Mouse (Mus musculus) liver, adult 2 months (tissue): ENCODE measurements around the gene Gm28035. TPM values are rescaled to one million over a fixed set of nuclear protein-coding genes. Genes with fewer than 3 reads are reported as not detected.

Experiments used
- DNase-seq: peaks from one replicate; pipeline ENCODE4 v3.0.0-alpha.2; 2011; ENCODE audit warnings: low read depth, low spot score; ENCODE audit errors: extremely low read depth
- H3K27ac ChIP-seq: fragments of 200-500 bp; replicated peaks from 2 replicates; pipeline ENCODE4 v1.5.1; 2012; ENCODE audit warnings: low read depth, mild to moderate bottlenecking, control low read depth, inconsistent platforms, low read length; ENCODE audit not compliant: insufficient read depth
- H3K27me3 ChIP-seq: fragments of 200-500 bp; 2 replicates; pipeline ENCODE4 v1.6.1; 2012; ENCODE audit warnings: mild to moderate bottlenecking, moderate library complexity, low read length, inconsistent platforms; ENCODE audit not compliant: control insufficient read depth, insufficient read depth
- H3K36me3 ChIP-seq: fragments of 200-500 bp; 2 replicates; pipeline ENCODE4 v1.6.1; 2012; ENCODE audit warnings: low read length, inconsistent platforms; ENCODE audit not compliant: control insufficient read depth, insufficient read depth
- H3K4me1 ChIP-seq: fragments of 200-500 bp; 2 replicates; pipeline ENCODE4 v1.6.1; 2011; ENCODE audit warnings: low read length; ENCODE audit not compliant: control insufficient read depth, insufficient read depth
- H3K4me3 ChIP-seq: fragments of 200-500 bp; 2 replicates; pipeline ENCODE4 v1.5.1; 2011; ENCODE audit warnings: low read depth, mild to moderate bottlenecking, control low read depth, low read length, moderate library complexity; ENCODE audit not compliant: insufficient read depth
- H3K79me2 ChIP-seq: fragments of 200-500 bp; 2 replicates; pipeline ENCODE4 v1.6.1; 2012; ENCODE audit warnings: inconsistent platforms, mild to moderate bottlenecking, low read length, moderate library complexity; ENCODE audit not compliant: control insufficient read depth, insufficient read depth
- H3K9ac ChIP-seq: fragments of 200-500 bp; 2 replicates; pipeline ENCODE4 v1.6.1; 2012; ENCODE audit warnings: low read depth, mild to moderate bottlenecking, control low read depth, inconsistent platforms, low read length
- CTCF ChIP-seq: fragments of 200-500 bp; IDR thresholded peaks from 2 replicates; pipeline ENCODE4 v1.5.1; 2011; ENCODE audit warnings: low read depth, low read length, control low read depth
- POLR2A ChIP-seq: fragments of 200-500 bp; IDR thresholded peaks from 2 replicates; pipeline ENCODE4 v1.6.1; 2011; ENCODE audit warnings: low read length, control low read depth; ENCODE audit not compliant: insufficient read depth; ENCODE audit errors: extremely low read depth
- WGBS: fragments of 180-500 bp; shearing (Covaris S2); methylation state at CpG from one replicate; pipeline ENCODE4 v1.1.7; 2018; 5-methylcytosine and 5-hydroxymethylcytosine counted together
- polyA plus RNA-seq: library from polyadenylated mRNA; depleted of rRNA; stranded (reverse); fragments of >200 nt; gene quantifications from 2 replicates; pipeline ENCODE4 v1.2.3, GENCODE M21; 2012
- total RNA-seq: library from RNA; depleted of rRNA; stranded (reverse); fragments of >200 nt; gene quantifications from 2 replicates; pipeline ENCODE4 v1.2.3, GENCODE M21; 2014

Gm28035 gene
- total and polyA plus RNA-seq, 2 experiments, result 5.1 to 8.6 TPM

DNA sequence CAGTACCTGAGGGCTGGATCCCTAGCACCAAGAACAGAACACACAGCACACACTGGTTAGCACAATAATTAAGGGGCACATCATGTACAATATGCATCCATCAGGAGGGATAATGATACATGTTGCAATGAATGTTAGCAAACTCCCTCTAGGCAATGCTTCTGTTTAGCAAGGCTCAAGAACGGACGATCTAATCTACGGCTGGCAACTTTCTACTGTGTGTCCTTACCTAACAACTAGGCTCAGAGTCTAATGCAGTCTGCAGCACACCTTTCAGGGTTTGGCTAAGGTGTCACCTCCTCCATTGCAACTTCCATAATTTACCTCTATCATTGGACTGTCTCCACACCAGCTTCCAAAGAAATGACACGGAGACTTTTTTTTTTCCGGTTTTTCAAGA is 24.1 kb upstream of the Gm28035 start:
- no peak for DNase-seq
- Histone ChIP-seq H3K36me3 (no peaks in the 10 kb centered on the region), H3K27ac (no peak overlapping the region), H3K9ac (no peak overlapping the region), H3K4me3 (no peak overlapping the region), H3K79me2 (no peaks in the 10 kb centered on the region), H3K4me1 (peaks cover 22% of the 10 kb centered on the region), H3K27me3 (no peaks in the 10 kb centered on the region)
- TF ChIP-seq POLR2A (no peak), CTCF (no peak)
- 68% methylated on average over 5 of the region's 5 CpGs for WGBS

DNA sequence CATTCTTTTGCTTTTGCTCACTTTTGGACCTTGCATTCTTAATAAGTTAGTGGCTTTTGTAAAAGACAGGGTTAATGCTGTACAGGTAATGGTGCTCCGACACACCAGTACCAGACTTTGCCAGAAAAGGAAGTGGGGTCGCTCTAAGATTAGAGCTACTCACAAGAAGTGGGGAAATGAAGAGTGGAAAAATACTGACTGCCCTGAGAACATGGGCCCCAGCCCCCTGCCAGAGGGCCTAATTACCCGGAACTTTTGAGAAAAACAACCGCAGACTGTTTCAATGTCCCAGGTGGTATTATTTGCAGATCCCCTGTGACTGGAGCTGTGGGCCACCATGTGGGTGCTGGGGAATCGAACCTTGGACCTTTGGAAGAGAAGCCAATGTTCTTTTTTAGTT is 4.8 kb upstream of the Gm28035 start:
- TF ChIP-seq POLR2A (no peak), CTCF (no peak)
- H3K27me3 ChIP-seq, result no peaks in the 10 kb centered on the region
- no peak for DNase-seq
- no peak overlapping the region for H3K9ac ChIP-seq
- H3K79me2 ChIP-seq, result peaks cover 25% of the 10 kb centered on the region
- H3K4me1 ChIP-seq, result peaks cover 22% of the 10 kb centered on the region
- H3K4me3 ChIP-seq, result no peak overlapping the region
- H3K27ac ChIP-seq, result no peak overlapping the region
- peaks cover 4% of the 10 kb centered on the region; the same call in 1 of the 2 replicates for H3K36me3 ChIP-seq
- 79% methylated on average over 5 of the region's 5 CpGs for WGBS

DNA sequence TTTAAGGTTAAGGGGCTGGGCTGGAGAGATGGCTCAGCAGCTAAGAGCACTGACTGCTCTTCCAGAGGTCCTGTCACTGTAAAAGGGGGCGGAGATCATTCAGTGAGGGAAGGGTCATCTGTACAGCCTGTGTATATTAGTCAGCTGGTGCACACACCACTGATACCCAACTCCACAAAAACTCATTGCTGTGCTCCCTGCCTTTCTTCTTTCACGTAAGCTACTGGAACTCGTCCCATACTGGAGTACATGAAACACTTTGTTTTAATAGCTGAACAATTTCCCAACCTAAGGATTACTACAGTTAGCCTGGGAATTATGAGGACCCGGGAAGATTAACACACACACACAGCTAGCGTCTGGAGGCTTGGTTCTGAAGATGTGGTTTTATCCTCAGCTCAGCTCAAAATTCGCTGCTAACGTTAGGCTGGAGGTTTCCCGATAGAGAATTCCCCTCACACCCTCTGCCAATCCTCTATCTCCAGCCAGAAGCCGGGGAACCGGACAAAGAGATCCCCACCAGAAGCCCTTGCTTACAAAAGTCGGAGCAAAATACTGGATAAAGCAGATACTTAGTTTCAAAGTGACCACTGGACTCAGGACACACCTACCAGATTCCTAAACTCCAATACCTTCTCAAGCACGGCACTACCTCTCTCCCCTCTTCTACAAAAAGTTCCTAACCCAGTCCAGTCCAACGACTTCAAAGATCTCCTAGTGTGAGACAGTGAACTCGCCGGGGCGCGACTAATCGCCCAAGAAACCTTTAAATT is 3.8 kb upstream of the Gm28035 start:
- under 1% methylated on average over 18 of the region's 18 CpGs for WGBS
- DNase-seq, result peak; percentile 65

DNA sequence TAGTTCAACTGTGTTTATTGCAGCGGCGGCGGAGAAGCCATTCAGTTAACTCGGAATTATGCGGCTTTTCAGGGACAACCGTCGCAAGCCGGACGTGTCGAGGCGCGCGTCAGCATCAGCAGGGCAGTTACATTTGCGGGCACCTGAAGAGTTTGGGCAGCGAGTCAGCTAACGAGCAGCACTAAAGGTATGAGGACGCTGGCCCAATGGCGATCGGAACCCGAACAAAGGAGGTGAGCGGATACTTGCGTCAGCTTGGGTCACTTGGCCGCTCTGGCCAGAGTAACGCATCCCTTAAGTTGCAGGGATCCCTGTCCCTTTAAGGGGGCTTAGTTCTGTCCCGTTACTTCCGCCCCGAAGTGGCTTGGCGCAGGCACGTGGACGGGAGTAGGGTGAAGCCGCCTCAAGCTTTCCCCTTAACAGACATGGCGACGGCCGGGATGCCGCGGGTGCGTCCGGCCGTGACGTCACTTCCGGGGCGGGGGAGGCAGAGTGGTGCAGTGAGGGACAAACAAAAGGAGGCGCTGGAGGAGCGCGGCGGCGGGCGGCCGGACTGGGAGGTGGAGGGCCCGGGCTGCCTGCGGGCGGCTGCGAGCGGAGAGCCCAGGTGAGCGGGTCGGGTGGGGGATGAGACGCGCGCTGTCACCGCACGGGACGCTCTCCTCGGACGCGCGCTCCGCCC is 3.0 kb upstream of the Gm28035 start, which contains the start of gene Lrrc8a:
Gene Lrrc8a (plus strand): TSS at position 517 of the 682 bp plus-strand sequence.
- H3K4me3 ChIP-seq, result peak within 1 kb of the TSS; percentile 72
- under 1% methylated on average over 66 of the region's 67 CpGs for WGBS
- peaks cover 6% of the 10 kb centered on the region; the same call in 1 of the 2 replicates for H3K36me3 ChIP-seq
- H3K27me3 ChIP-seq, result no peaks in the 10 kb centered on the region
- peaks cover 25% of the 10 kb centered on the region for H3K4me1 ChIP-seq
- peak within 1 kb of the TSS; percentile 65 for H3K27ac ChIP-seq
- TF ChIP-seq POLR2A (peak; percentile 75), CTCF (peak; percentile 40)
- DNase-seq, result peak; percentile 97
- peaks cover 28% of the 10 kb centered on the region for H3K79me2 ChIP-seq
- H3K9ac ChIP-seq, result peak within 1 kb of the TSS; percentile 81

More for the DNA sequence above, 3.8 kb upstream of the Gm28035 start:
- Histone ChIP-seq H3K9ac (peak overlapping the region; percentile 61), H3K27ac (peak overlapping the region; percentile 65), H3K4me1 (peaks cover 24% of the 10 kb centered on the region), H3K27me3 (no peaks in the 10 kb centered on the region), H3K4me3 (peak overlapping the region; percentile 62), H3K36me3 (peaks cover 6% of the 10 kb centered on the region; the same call in 1 of the 2 replicates), H3K79me2 (peaks cover 28% of the 10 kb centered on the region)
- TF ChIP-seq CTCF (no peak), POLR2A (no peak)

DNA sequence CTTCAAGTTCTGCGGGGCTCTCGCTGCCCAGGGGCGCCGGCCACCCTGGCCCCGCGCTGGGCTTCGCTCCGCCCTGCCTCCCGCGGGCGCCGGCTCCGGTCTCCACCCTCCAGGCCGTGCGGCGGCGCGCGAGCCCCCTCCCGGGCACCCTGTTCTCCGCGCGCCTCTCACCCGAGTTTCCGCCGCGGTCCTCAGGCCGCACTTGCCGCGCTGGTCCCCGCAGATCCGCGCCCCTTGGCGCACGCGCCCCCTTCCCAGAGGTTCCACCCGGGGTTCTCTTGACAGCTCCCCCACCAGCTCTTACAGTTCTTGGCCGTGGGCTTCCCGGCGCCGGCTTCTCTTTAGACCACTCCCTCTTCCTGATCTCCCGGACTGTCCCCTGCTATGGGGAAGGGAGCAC is 2.5 kb upstream of the Gm28035 start:
- DNase-seq, result peak; percentile 18
- TF ChIP-seq POLR2A (no peak), CTCF (no peak)
- Histone ChIP-seq H3K9ac (peak overlapping the region; percentile 81), H3K36me3 (peaks cover 6% of the 10 kb centered on the region; the same call in 1 of the 2 replicates), H3K79me2 (peaks cover 28% of the 10 kb centered on the region), H3K27ac (peak overlapping the region; percentile 56), H3K4me1 (peaks cover 30% of the 10 kb centered on the region), H3K4me3 (peak overlapping the region; percentile 72), H3K27me3 (no peaks in the 10 kb centered on the region)
- WGBS, result 1% methylated on average over 42 of the region's 42 CpGs
